Mouse (Mus musculus) left cerebral cortex, postnatal 10 days (tissue): ENCODE measurements around the gene Gm4724. TPM values are rescaled to one million over a fixed set of nuclear protein-coding genes. Genes with fewer than 3 reads are reported as not detected.
"Not testable (repeated sequence)": the region's sequence is repeated elsewhere in the genome, so short reads cannot be mapped to it uniquely, and the experiment has no call there.

Experiments
- DNase-seq, 2 experiments: peaks; one replicate each; pipeline ENCODE4 v3.0.0; 2021 to 2022; ENCODE audit warnings: low spot score in 2 of 2, mixed read lengths in 1 of 2; ENCODE audit errors: extremely low spot score in 1 of 2
- intact Hi-C: fragments of 180-260 bp; cut with DNase I; formaldehyde crosslinking; loops from one replicate; pipeline ENCODE4 v1.15.1; 2025
- total RNA-seq, 2 experiments: library from RNA; stranded (reverse); gene quantifications; 2 replicates each; pipeline ENCODE4 v1.2.3; 2021

The Gm4724 gene
- total RNA-seq: 10 to 100 TPM; 12.2 to 13.2 TPM

GRCm38 (mm10) chr2:175435707-175436106, at the start of gene Gm4724:
TSS of gene Gm4724 (minus strand) at chr2:175435807.
- DNase-seq, intact Hi-C loops: not testable (repeated sequence)

DNA sequence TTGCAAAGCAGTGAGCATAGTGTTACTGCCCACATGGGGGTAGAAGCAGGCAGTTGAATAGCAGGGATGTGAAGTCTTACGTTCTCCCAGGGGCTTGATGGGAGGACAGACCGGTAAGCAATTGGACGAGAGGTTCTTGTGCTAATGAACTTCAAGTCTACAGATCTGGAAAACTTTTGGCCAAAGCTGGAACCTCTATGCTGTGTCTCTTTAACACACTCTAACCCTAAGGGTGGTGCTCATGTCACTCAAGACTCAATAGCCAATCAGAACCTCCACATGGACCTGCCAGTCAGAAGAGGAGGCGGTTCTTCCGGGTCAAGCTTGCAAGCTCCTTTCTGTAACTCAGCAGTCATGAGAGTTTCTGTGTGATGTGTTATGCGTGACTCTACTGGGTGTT, 34.1 kb upstream of the Gm4724 start, which contains the start of gene Zfp965:
Zfp965 (plus strand) TSS at position 301 of the 400 bp plus-strand sequence.
- intact Hi-C loops, DNase-seq: not testable (repeated sequence)

Other genes with a start within 250 kb of the Gm4724 start
- 10 to 100 TPM; 84.8 to 86.5 TPM for gene Gm14391, start 228.9 kb downstream of the Gm4724 start, total RNA-seq
- 1 to 10 TPM in 1 of 2 experiments, not detected in 1; 7.6 TPM for gene Gm14440, start 160.7 kb downstream of the Gm4724 start, total RNA-seq
- 10 to 100 TPM; 39.8 to 41.5 TPM for gene Gm4631, start 97.6 kb downstream of the Gm4724 start, total RNA-seq
- gene Zfp968, start 63.4 kb downstream of the Gm4724 start, total RNA-seq: 1 to 10 TPM; 3.0 to 3.7 TPM
- 1 to 10 TPM; 5.7 to 9.9 TPM for gene Zfp965, start 34.2 kb upstream of the Gm4724 start, total RNA-seq
- gene Gm11007, start 208.2 kb upstream of the Gm4724 start, total RNA-seq: not detected